Mouse (Mus musculus) kidney, embryonic 16.5 days (tissue): Measurements from ENCODE around the gene Bbs4. TPM values are rescaled to one million over a fixed set of nuclear protein-coding genes. Genes with fewer than 3 reads are reported as not detected.

Experiments used
- ATAC-seq: fragments of 200-750 bp; cut with Nextera tagmentation; 2 replicates; pipeline ENCODE4 v1.8.0; 2017; ENCODE audit warnings: moderate TSS enrichment; ENCODE audit not compliant: low FRiP score, low TSS enrichment
- H3K27ac ChIP-seq: fragments of 300-500 bp; sonication (generic); 2 replicates; pipeline ENCODE4 v1.5.1; 2014; ENCODE audit warnings: low read length
- H3K27me3 ChIP-seq: fragments of 300-500 bp; sonication (generic); 2 replicates; pipeline ENCODE4 v1.6.1; 2014; ENCODE audit warnings: low read length, control low read depth, mixed read lengths; ENCODE audit not compliant: insufficient read depth
- H3K36me3 ChIP-seq: fragments of 300-500 bp; sonication (generic); 2 replicates; pipeline ENCODE4 v1.6.1; 2014; ENCODE audit warnings: low read length, control low read depth, mixed read lengths; ENCODE audit not compliant: insufficient read depth
- H3K4me1 ChIP-seq: fragments of 300-500 bp; sonication (generic); 2 replicates; pipeline ENCODE4 v1.6.1; 2014; ENCODE audit warnings: low read length, control low read depth, mixed read lengths; ENCODE audit not compliant: insufficient read depth
- H3K4me2 ChIP-seq: fragments of 300-500 bp; sonication (generic); replicated peaks from 2 replicates; pipeline ENCODE4 v1.6.1; 2014; ENCODE audit warnings: low read depth, low read length
- H3K4me3 ChIP-seq: fragments of 300-500 bp; sonication (generic); 2 replicates; pipeline ENCODE4 v1.5.1; 2014; ENCODE audit warnings: mild to moderate bottlenecking, low read length
- H3K9ac ChIP-seq: fragments of 300-500 bp; sonication (generic); replicated peaks from 2 replicates; pipeline ENCODE4 v1.6.1; 2014; ENCODE audit warnings: low read length
- H3K9me3 ChIP-seq: fragments of 300-500 bp; sonication (generic); 2 replicates; pipeline ENCODE4 v1.6.1; 2016; ENCODE audit warnings: low read length, control low read depth
- WGBS: fragments of 180-500 bp; shearing (Covaris S2); extraction: QIAGEN DNeasy Blood & Tissue Kit; methylation state at CpG from one replicate; pipeline ENCODE4 v1.1.7; 2014; 5-methylcytosine and 5-hydroxymethylcytosine counted together
- polyA plus RNA-seq: library from polyadenylated mRNA; unstranded; fragments of >200 nt; fragmentation: Nextera tagmentation; extraction: Ambion mirVana; gene quantifications from 2 replicates; pipeline ENCODE4 v1.2.1, GENCODE M21; 2015

Gene Bbs4
- polyA plus RNA-seq, 1 experiment from 2014 or later = 16.4 TPM

- no peak overlapping the region for H3K4me3 ChIP-seq
- peaks cover 11% of the 10 kb centered on the region for H3K36me3 ChIP-seq
- no peaks in the 10 kb centered on the region for H3K9me3 ChIP-seq
- no peak overlapping the region for H3K4me2 ChIP-seq
- 83% methylated on average over 2 of the region's 2 CpGs for WGBS
- no peak overlapping the region for H3K9ac ChIP-seq
- H3K27ac ChIP-seq = no peak overlapping the region
- ATAC-seq = no peak
- no peaks in the 10 kb centered on the region for H3K27me3 ChIP-seq
- no peaks in the 10 kb centered on the region for H3K4me1 ChIP-seq
Measured at GRCm38 (mm10) chr9:59346176-59346575, 7.1 kb downstream of the Bbs4 start.

GRCm38 (mm10) chr9:59340002-59340401 lies 13.3 kb downstream of the Bbs4 start:
- no peak overlapping the region for H3K9ac ChIP-seq
- H3K9me3 ChIP-seq = no peaks in the 10 kb centered on the region
- ATAC-seq = no peak
- H3K27ac ChIP-seq = no peak overlapping the region
- H3K4me3 ChIP-seq = no peak overlapping the region
- peaks cover 22% of the 10 kb centered on the region for H3K36me3 ChIP-seq
- no peaks in the 10 kb centered on the region for H3K27me3 ChIP-seq
- 83% methylated on average over 8 of the region's 9 CpGs for WGBS
- H3K4me2 ChIP-seq = no peak overlapping the region
- no peaks in the 10 kb centered on the region for H3K4me1 ChIP-seq

GRCm38 (mm10) chr9:59339107-59339506 lies 14.2 kb downstream of the Bbs4 start:
- Histone ChIP-seq H3K4me2 (no peak overlapping the region), H3K27me3 (no peaks in the 10 kb centered on the region), H3K27ac (no peak overlapping the region), H3K4me1 (no peaks in the 10 kb centered on the region), H3K36me3 (peaks cover 22% of the 10 kb centered on the region), H3K9ac (no peak overlapping the region), H3K9me3 (no peaks in the 10 kb centered on the region), H3K4me3 (no peak overlapping the region)
- WGBS = 72% methylated on average over 5 of the region's 5 CpGs
- no peak for ATAC-seq

- WGBS = 87% methylated on average over 5 of the region's 5 CpGs
Measured at GRCm38 (mm10) chr9:59338411-59338810, 14.9 kb downstream of the Bbs4 start.

GRCm38 (mm10) chr9:59337889-59338288 lies 15.4 kb downstream of the Bbs4 start:
- H3K9me3 ChIP-seq = no peaks in the 10 kb centered on the region
- WGBS = 89% methylated on average over 5 of the region's 5 CpGs
- H3K4me2 ChIP-seq = no peak overlapping the region
- no peak overlapping the region for H3K27ac ChIP-seq
- no peak overlapping the region for H3K4me3 ChIP-seq
- no peak for ATAC-seq
- no peak overlapping the region for H3K9ac ChIP-seq
- H3K36me3 ChIP-seq = peaks cover 25% of the 10 kb centered on the region
- no peaks in the 10 kb centered on the region for H3K27me3 ChIP-seq
- no peaks in the 10 kb centered on the region for H3K4me1 ChIP-seq

More at GRCm38 (mm10) chr9:59338411-59338810, 14.9 kb downstream of the Bbs4 start:
- H3K27me3 ChIP-seq = no peaks in the 10 kb centered on the region
- peaks cover 22% of the 10 kb centered on the region for H3K36me3 ChIP-seq
- no peak overlapping the region for H3K4me3 ChIP-seq
- no peaks in the 10 kb centered on the region for H3K4me1 ChIP-seq
- H3K27ac ChIP-seq = no peak overlapping the region
- no peak overlapping the region for H3K4me2 ChIP-seq
- no peak overlapping the region for H3K9ac ChIP-seq
- no peaks in the 10 kb centered on the region for H3K9me3 ChIP-seq
- no peak for ATAC-seq

GRCm38 (mm10) chr9:59336539-59336938 lies 16.8 kb downstream of the Bbs4 start:
- no peaks in the 10 kb centered on the region for H3K9me3 ChIP-seq
- H3K27ac ChIP-seq = no peak overlapping the region
- no peaks in the 10 kb centered on the region for H3K4me1 ChIP-seq
- ATAC-seq = no peak
- no peaks in the 10 kb centered on the region for H3K27me3 ChIP-seq
- WGBS = 90% methylated on average over 3 of the region's 3 CpGs
- H3K36me3 ChIP-seq = peaks cover 22% of the 10 kb centered on the region
- no peak overlapping the region for H3K4me3 ChIP-seq
- no peak overlapping the region for H3K4me2 ChIP-seq
- no peak overlapping the region for H3K9ac ChIP-seq

GRCm38 (mm10) chr9:59330055-59330454 lies 23.3 kb downstream of the Bbs4 start:
- peaks cover 29% of the 10 kb centered on the region for H3K36me3 ChIP-seq
- no peak overlapping the region for H3K27ac ChIP-seq
- H3K4me3 ChIP-seq = no peak overlapping the region
- H3K9ac ChIP-seq = no peak overlapping the region
- no peaks in the 10 kb centered on the region for H3K9me3 ChIP-seq
- no peak overlapping the region for H3K4me2 ChIP-seq
- no peaks in the 10 kb centered on the region for H3K27me3 ChIP-seq
- no peak for ATAC-seq
- 91% methylated on average over 5 of the region's 5 CpGs for WGBS
- no peaks in the 10 kb centered on the region for H3K4me1 ChIP-seq

GRCm38 (mm10) chr9:59324351-59324750 lies 29.0 kb downstream of the Bbs4 start:
- no peak overlapping the region for H3K9ac ChIP-seq
- H3K9me3 ChIP-seq = no peaks in the 10 kb centered on the region
- no peak overlapping the region for H3K4me3 ChIP-seq
- H3K27ac ChIP-seq = no peak overlapping the region
- peaks cover 46% of the 10 kb centered on the region for H3K36me3 ChIP-seq
- ATAC-seq = no peak
- no peak overlapping the region for H3K4me2 ChIP-seq
- H3K4me1 ChIP-seq = no peaks in the 10 kb centered on the region
- no peaks in the 10 kb centered on the region for H3K27me3 ChIP-seq

- H3K9me3 ChIP-seq = no peaks in the 10 kb centered on the region
- WGBS = 90% methylated on average over 3 of the region's 3 CpGs
- H3K4me1 ChIP-seq = no peaks in the 10 kb centered on the region
- no peaks in the 10 kb centered on the region for H3K27me3 ChIP-seq
- H3K9ac ChIP-seq = no peak overlapping the region
- H3K4me3 ChIP-seq = no peak overlapping the region
- H3K27ac ChIP-seq = no peak overlapping the region
- H3K4me2 ChIP-seq = no peak overlapping the region
- H3K36me3 ChIP-seq = peaks cover 31% of the 10 kb centered on the region
- ATAC-seq = no peak
Measured at GRCm38 (mm10) chr9:59316206-59316605, 37.1 kb downstream of the Bbs4 start.

- H3K27ac ChIP-seq = no peak overlapping the region
- no peak for ATAC-seq
Measured at GRCm38 (mm10) chr9:59311284-59311670, 42.0 kb downstream of the Bbs4 start.

More at GRCm38 (mm10) chr9:59311284-59311670, 42.0 kb downstream of the Bbs4 start:
- 82% methylated on average over 3 of the region's 3 CpGs for WGBS
- Histone ChIP-seq H3K9me3 (no peaks in the 10 kb centered on the region), H3K27me3 (no peaks in the 10 kb centered on the region), H3K9ac (no peak overlapping the region), H3K4me3 (no peak overlapping the region), H3K4me2 (no peak overlapping the region), H3K36me3 (peaks cover 31% of the 10 kb centered on the region), H3K4me1 (no peaks in the 10 kb centered on the region)
